Mouse (Mus musculus) embryonic facial prominence, embryonic 13.5 days (tissue): ENCODE measurements at regions not wholly inside any gene's neighbourhood (a gene's known extent, or its start where the extent isn't known, plus 50 kb on each side); places are given as distances from the start of the nearest gene placed in this dataset.

Source experiments
- ATAC-seq: fragments of 200-750 bp; cut with Nextera tagmentation; 2 replicates; pipeline ENCODE4 v1.8.0; 2017; ENCODE audit warnings: low read depth; ENCODE audit not compliant: insufficient number of reproducible peaks, insufficient read depth, low FRiP score, low TSS enrichment
- H3K27ac ChIP-seq: fragments of 300-500 bp; sonication (generic); 2 replicates; pipeline ENCODE4 v1.5.1; 2015; ENCODE audit warnings: moderate library complexity, mild to moderate bottlenecking, inconsistent platforms
- H3K27me3 ChIP-seq: fragments of 300-500 bp; sonication (generic); 2 replicates; pipeline ENCODE4 v1.6.1; 2015; ENCODE audit warnings: mild to moderate bottlenecking, inconsistent platforms
- H3K36me3 ChIP-seq: fragments of 300-500 bp; sonication (generic); 2 replicates; pipeline ENCODE4 v1.6.1; 2015; ENCODE audit warnings: mild to moderate bottlenecking, inconsistent platforms
- H3K4me1 ChIP-seq: fragments of 300-500 bp; sonication (generic); 2 replicates; pipeline ENCODE4 v1.6.1; 2015; ENCODE audit warnings: inconsistent platforms
- H3K4me2 ChIP-seq: fragments of 300-500 bp; sonication (generic); 2 replicates; pipeline ENCODE4 v1.6.1; 2015; ENCODE audit warnings: moderate library complexity, mild to moderate bottlenecking, inconsistent platforms
- H3K4me3 ChIP-seq: fragments of 300-500 bp; sonication (generic); 2 replicates; pipeline ENCODE4 v1.5.1; 2015; ENCODE audit warnings: mild to moderate bottlenecking, inconsistent platforms
- H3K9ac ChIP-seq: fragments of 300-500 bp; sonication (generic); 2 replicates; pipeline ENCODE4 v1.6.1; 2015; ENCODE audit warnings: mild to moderate bottlenecking, inconsistent platforms
- H3K9me3 ChIP-seq: fragments of 300-500 bp; sonication (generic); 2 replicates; pipeline ENCODE4 v1.6.1; 2016; ENCODE audit warnings: inconsistent platforms
- WGBS: fragments of 180-500 bp; shearing (Covaris S2); methylation state at CpG from one replicate; pipeline ENCODE4 v1.1.7; 2015; ENCODE audit warnings: mixed read lengths; 5-methylcytosine and 5-hydroxymethylcytosine counted together

DNA sequence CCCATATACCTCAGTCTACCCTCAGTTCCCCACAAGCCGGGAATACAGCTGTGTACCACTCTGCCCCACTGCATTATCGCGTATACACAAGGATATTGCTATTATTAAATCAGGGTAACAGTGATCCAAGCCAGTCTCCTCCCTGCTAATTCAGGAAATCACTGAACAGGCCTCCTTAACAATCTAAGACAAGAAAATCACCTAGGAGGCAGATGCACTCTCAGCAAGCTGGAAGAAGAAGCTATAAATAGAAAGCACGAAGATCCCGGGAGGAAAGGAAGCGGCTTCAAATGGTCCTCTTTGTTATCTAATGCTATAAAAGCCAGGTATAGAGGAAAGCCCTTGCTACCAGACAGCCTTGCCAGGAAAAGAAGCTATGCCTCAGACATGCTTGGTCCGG is 304.6 kb downstream of the Wdr11 start:
- no peak for ATAC-seq
- H3K4me2 ChIP-seq = no peak overlapping the region
- H3K27ac ChIP-seq = no peak overlapping the region
- H3K9ac ChIP-seq = no peak overlapping the region
- 66% methylated on average over 7 of the region's 7 CpGs for WGBS
- peaks cover 9% of the 10 kb centered on the region; the same call in 1 of the 2 replicates for H3K4me1 ChIP-seq
- no peak overlapping the region for H3K4me3 ChIP-seq
- H3K36me3 ChIP-seq = peaks cover 3% of the 10 kb centered on the region; the same call in 1 of the 2 replicates
- no peaks in the 10 kb centered on the region for H3K9me3 ChIP-seq
- no peaks in the 10 kb centered on the region for H3K27me3 ChIP-seq

DNA sequence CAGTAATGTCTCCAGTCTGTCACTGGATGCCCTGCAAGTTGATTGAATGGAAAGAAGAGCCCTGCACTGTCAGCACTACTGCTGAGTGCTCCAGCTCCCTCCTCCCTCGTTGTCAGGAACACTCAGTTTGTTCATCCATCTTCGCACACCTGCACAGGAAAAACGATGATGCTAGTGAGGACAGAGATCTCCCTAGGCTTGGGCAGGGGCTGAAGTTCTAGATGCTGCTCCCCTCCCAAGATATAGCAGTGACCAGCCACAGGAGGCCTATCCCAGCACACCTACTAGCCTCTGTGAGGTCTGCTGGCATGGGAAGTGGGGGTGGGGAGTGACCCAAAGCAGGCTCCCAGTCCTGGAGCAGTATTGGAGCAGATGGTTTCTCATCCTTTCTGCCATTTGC is 305.8 kb downstream of the Wdr11 start:
- Histone ChIP-seq H3K4me3 (no peak overlapping the region), H3K9me3 (no peaks in the 10 kb centered on the region), H3K4me1 (peaks cover 9% of the 10 kb centered on the region; the same call in 1 of the 2 replicates), H3K9ac (no peak overlapping the region), H3K27ac (no peak overlapping the region), H3K36me3 (no peaks in the 10 kb centered on the region), H3K4me2 (no peak overlapping the region), H3K27me3 (no peaks in the 10 kb centered on the region)
- no peak for ATAC-seq
- WGBS = 86% methylated on average over 3 of the region's 3 CpGs

DNA sequence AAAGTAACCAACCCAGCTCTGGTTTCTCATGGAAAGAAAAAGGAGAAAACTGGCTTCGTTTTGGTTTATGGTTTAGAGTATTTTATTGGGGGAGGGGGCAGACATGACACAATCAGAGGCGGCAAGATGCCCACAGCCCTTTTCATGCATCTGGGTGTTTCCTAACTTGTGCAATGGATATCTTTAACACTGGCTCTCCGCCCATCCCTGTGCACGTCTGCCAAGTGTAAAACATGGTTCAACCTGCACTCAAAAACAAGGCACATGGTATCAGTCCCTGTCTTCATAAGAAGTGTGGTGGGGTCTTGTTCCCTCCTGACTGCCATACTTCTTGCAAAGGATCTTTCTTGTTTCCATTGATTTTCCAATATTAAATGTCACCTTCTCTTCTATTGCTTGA is 310.6 kb downstream of the Wdr11 start:
- Histone ChIP-seq H3K27ac (no peak overlapping the region), H3K9ac (no peak overlapping the region), H3K4me1 (no peaks in the 10 kb centered on the region), H3K9me3 (no peaks in the 10 kb centered on the region), H3K4me2 (no peak overlapping the region), H3K27me3 (no peaks in the 10 kb centered on the region), H3K36me3 (no peaks in the 10 kb centered on the region), H3K4me3 (no peak overlapping the region)
- 83% methylated on average over 4 of the region's 4 CpGs for WGBS
- no peak for ATAC-seq

DNA sequence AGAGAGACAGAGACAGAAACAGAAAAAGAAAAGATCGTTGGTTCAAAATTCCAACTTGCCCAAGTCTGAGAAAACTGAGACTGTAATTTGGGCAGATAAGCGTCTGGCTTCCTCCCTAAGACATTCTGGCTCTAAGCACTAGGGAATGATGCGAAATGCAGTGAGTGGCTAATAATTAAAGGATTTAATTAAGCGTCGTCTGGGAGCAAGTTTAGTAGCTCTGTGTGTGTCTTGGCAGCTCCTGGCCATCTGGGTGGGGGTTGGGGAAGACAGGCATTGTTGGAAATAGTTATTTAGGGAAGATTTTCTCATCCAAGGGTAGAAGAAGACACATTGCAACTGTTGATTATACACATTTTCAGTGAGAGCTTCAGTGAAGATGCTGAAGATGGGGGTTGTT is 311.5 kb downstream of the Wdr11 start:
- Histone ChIP-seq H3K9me3 (no peaks in the 10 kb centered on the region), H3K9ac (no peak overlapping the region), H3K27me3 (no peaks in the 10 kb centered on the region), H3K36me3 (no peaks in the 10 kb centered on the region), H3K27ac (no peak overlapping the region), H3K4me2 (no peak overlapping the region), H3K4me3 (no peak overlapping the region), H3K4me1 (no peaks in the 10 kb centered on the region)
- WGBS = 47% methylated on average over 5 of the region's 5 CpGs
- no peak for ATAC-seq

DNA sequence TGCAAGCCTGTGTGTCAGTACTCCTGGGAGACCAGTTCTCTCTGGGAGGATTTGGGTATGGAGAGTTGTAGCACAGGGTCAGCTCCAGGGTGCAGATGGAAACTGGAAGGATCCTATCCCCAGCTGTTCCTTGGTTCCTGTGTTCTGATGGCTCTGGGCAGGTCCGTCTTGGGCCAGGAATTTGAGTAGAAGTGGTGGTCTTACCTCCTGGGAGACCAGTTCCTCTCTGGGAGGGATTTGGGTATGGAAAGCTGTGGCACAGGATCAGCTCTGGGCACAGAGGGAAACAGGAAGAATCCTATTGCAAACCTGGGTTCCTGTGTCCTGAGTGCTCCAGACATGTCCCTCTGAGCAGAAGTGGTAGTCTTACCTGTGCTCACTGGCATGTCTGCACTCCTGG is 314.5 kb downstream of the Wdr11 start:
- Histone ChIP-seq H3K9ac (no peak overlapping the region), H3K36me3 (no peaks in the 10 kb centered on the region), H3K4me3 (no peak overlapping the region), H3K9me3 (no peaks in the 10 kb centered on the region), H3K4me2 (no peak overlapping the region), H3K27ac (no peak overlapping the region), H3K4me1 (0 out of 2 replicates have a peak, but pooled peaks cover 3% of the 10 kb centered on the region), H3K27me3 (no peaks in the 10 kb centered on the region)
- 65% methylated on average over 1 of the region's 1 CpGs for WGBS
- ATAC-seq = no peak

DNA sequence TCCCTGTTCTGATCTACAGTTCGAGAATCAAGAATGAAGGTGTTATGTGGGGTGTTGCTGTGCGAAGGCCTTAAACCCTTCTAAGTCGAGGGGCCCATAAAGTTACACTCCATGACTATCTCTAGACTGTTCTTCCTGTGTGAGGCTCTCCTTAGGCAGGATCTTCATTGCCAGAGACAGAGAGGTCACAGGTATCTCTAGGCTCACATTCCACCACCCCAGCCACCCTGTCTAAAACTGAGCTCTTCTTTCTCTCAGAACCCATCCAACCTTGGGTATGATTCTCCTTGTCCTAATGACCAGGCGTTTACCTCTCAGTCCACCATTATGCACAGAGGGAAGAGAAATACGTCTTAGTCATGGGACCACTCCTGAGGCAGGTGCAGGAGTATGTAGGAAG is 317.2 kb downstream of the Wdr11 start:
- Histone ChIP-seq H3K4me3 (no peak overlapping the region), H3K9me3 (no peaks in the 10 kb centered on the region), H3K27ac (no peak overlapping the region), H3K4me1 (0 out of 2 replicates have a peak, but pooled peaks cover 3% of the 10 kb centered on the region), H3K9ac (no peak overlapping the region), H3K36me3 (no peaks in the 10 kb centered on the region), H3K27me3 (no peaks in the 10 kb centered on the region), H3K4me2 (no peak overlapping the region)
- 88% methylated on average over 5 of the region's 5 CpGs for WGBS
- ATAC-seq = no peak

DNA sequence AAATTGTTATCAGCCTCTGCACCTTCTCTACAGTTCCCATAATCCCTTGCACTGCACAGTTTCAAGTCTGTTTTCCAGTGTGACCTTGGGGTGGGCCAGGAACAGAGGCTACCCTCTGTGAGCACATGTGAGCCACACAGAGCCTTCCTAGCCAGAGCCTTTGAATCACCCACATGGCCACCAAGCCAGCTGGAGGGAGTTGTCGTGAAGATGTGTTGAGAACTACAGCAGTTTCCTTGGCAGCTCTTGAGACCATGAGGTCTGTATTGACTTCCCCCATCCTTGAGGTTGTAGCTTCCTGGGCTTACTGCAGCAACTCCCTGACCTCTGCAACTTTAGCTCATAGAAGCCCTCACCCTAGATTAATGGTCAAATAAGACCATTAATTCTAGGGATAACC is 318.1 kb downstream of the Wdr11 start:
- no peak overlapping the region for H3K27ac ChIP-seq
- H3K9me3 ChIP-seq = no peaks in the 10 kb centered on the region
- no peaks in the 10 kb centered on the region for H3K27me3 ChIP-seq
- H3K9ac ChIP-seq = no peak overlapping the region
- 74% methylated on average over 1 of the region's 1 CpGs for WGBS
- no peak overlapping the region for H3K4me2 ChIP-seq
- H3K4me3 ChIP-seq = no peak overlapping the region
- H3K36me3 ChIP-seq = no peaks in the 10 kb centered on the region
- H3K4me1 ChIP-seq = 0 out of 2 replicates have a peak, but pooled peaks cover 3% of the 10 kb centered on the region
- ATAC-seq = no peak

DNA sequence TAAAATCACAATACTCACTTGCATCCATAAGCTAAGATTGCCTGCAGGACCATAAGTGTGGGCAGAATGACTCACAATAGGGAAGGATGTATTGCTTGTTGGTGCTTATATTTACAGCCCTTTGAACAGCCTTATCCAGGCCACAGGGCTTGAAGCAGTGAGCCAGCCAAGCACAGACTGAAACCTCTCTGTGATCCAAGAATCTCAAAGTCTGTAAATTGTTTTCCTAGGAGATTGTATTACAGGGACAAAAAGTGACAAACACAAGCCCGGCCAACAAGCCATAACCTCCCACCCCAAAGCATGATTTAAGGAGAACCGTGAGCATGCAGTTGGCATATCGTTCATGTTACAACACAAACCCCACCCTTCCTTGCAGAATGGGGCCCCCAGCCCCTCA is 319.2 kb downstream of the Wdr11 start:
- Histone ChIP-seq H3K4me2 (no peak overlapping the region), H3K4me1 (0 out of 2 replicates have a peak, but pooled peaks cover 3% of the 10 kb centered on the region), H3K27ac (no peak overlapping the region), H3K36me3 (no peaks in the 10 kb centered on the region), H3K4me3 (no peak overlapping the region), H3K9ac (no peak overlapping the region), H3K9me3 (no peaks in the 10 kb centered on the region), H3K27me3 (no peaks in the 10 kb centered on the region)
- no peak for ATAC-seq
- WGBS = 77% methylated on average over 3 of the region's 3 CpGs

DNA sequence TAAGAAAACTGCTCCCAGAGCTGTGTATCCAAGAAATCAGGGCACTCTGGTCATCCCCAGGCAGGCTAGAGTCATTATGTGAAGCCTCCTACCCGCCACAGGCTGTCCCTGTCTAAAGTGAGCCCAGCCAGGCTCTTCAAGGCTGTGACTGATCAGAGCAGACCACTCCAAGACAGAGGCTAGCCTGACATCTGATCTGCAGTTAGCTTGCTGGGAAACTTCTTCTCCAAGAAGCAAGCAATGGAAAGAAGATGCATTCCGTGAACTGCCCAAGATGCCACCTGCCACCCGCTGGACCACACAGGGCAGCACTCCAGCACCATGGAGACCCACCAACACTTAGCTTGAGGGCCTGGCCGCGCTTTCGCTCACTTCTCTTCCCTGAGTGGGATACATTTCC is 323.2 kb downstream of the Wdr11 start:
- Histone ChIP-seq H3K4me1 (peaks cover 11% of the 10 kb centered on the region), H3K27ac (no peak overlapping the region), H3K4me2 (no peak overlapping the region), H3K36me3 (no peaks in the 10 kb centered on the region), H3K27me3 (no peaks in the 10 kb centered on the region), H3K4me3 (no peak overlapping the region), H3K9ac (no peak overlapping the region), H3K9me3 (no peaks in the 10 kb centered on the region)
- no peak for ATAC-seq
- 91% methylated on average over 6 of the region's 6 CpGs for WGBS

DNA sequence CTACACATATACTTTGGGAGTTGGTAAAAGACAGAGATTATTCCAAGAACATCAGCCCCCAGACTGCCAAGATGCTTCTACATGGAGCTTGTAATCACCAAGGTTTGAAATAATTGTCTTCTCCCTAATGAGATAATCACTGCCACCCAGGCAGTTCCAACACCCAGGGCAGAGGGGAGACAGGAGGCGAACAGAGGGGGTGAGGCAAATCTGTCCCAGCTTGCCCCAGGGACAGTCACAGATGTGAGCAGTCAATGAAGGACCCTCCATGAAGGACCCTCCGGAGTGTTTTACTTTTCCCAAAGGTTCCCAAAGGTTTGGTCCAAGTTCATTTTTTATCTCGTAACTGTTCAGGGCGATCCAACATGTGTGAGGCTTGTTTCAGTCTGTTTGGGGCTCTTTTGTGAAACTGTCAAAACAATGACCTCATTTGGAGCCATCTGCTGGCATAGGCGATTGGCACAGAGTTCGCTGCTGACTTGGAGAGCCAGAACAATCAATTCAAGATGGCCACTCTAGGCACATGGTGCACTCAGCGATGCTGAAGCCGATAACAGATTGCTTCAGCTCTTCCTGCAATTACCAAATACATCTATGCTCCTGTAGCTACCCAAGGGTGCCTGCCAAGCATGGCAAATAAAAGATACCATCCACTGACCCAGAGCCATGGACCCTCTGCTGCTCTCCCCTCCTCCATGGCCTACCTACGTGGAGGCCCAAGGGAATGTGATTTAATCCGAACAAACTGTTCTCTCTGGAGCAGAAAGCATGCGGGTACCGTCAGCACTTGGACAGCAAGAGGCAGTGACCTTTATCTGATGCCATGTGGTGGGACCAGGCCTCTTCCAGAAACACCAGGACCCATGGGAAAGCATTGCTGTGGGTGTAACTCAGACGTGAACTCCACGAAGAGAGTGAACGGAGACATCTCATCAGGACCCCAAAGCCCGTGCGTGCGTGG is 326.9 kb downstream of the Wdr11 start:
- ATAC-seq = no peak
- Histone ChIP-seq H3K27me3 (no peaks in the 10 kb centered on the region), H3K27ac (no peak overlapping the region), H3K9me3 (no peaks in the 10 kb centered on the region), H3K9ac (no peak overlapping the region), H3K36me3 (no peaks in the 10 kb centered on the region), H3K4me3 (no peak overlapping the region), H3K4me2 (no peak overlapping the region), H3K4me1 (peaks cover 8% of the 10 kb centered on the region)
- 78% methylated on average over 18 of the region's 18 CpGs for WGBS

DNA sequence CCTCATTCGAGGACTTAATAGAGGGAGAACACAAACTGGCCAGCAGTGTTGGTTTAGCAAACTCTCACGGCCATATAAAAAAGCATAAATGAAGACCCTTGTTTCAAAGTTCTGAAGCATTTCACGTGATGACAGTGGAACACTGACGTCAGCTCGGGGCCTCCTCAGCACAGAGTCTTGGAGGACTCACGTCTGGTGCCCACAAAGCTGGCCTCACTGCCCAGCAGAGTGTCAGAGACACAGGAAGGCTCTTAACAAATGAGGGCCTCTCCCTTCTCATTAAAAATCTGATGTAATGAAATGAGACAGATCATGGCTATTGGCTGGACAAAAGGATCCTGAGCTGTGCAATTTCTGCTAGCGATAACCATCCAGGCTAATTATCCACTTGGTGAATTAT is 330.6 kb downstream of the Wdr11 start:
- Histone ChIP-seq H3K27me3 (no peaks in the 10 kb centered on the region), H3K36me3 (no peaks in the 10 kb centered on the region), H3K9me3 (no peaks in the 10 kb centered on the region), H3K4me1 (peaks cover 8% of the 10 kb centered on the region), H3K4me2 (no peak overlapping the region), H3K4me3 (no peak overlapping the region), H3K9ac (no peak overlapping the region), H3K27ac (no peak overlapping the region)
- 81% methylated on average over 7 of the region's 7 CpGs for WGBS
- ATAC-seq = no peak

DNA sequence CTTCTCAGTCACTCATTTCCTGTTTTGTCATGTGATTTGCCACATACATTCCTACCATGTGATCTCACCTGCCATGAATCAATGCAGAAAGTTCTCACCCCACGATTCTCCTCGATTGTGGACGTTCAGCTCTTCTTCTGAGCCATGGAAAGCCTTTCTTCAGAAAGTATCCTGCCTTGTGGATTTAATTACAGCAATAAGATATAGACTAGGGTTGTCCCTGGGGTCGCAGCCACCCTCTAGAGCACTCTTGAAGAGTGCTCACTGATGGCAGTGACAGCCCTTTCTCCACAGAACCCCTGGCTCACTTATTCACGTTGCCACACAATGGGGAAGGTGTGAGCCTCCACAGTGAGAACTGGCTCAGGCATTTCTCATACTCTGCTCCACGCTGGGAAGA is 345.1 kb downstream of the Wdr11 start:
- no peaks in the 10 kb centered on the region for H3K27me3 ChIP-seq
- H3K4me3 ChIP-seq = no peak overlapping the region
- H3K9ac ChIP-seq = no peak overlapping the region
- H3K4me1 ChIP-seq = 0 out of 2 replicates have a peak, but pooled peaks cover 3% of the 10 kb centered on the region
- H3K36me3 ChIP-seq = no peaks in the 10 kb centered on the region
- H3K4me2 ChIP-seq = no peak overlapping the region
- 79% methylated on average over 6 of the region's 6 CpGs for WGBS
- no peak overlapping the region for H3K27ac ChIP-seq
- ATAC-seq = no peak
- H3K9me3 ChIP-seq = no peaks in the 10 kb centered on the region
